Mouse (Mus musculus): ENCODE data around the gene F10. TPM values are rescaled to one million over a fixed set of nuclear protein-coding genes. Genes with fewer than 3 reads are reported as not detected.
A peak's percentile ranks its signal among the peaks of the same experiment; 100 is the strongest.
"Not testable (repeated sequence)": the region's sequence is repeated elsewhere in the genome, so short reads cannot be mapped to it uniquely, and the experiment has no call there.

F10 gene
- polyA plus RNA-seq, 1 experiment from 2014 or later, result 62.6 TPM

GRCm38 (mm10) chr8:13063112-13063511, 26.0 kb downstream of the F10 start:
- Histone ChIP-seq H3K9me3 (replicated peaks) (no peaks in the 10 kb centered on the region), H3K4me1 (0 out of 2 replicates have a peak, but pooled peaks cover 10% of the 10 kb centered on the region), H3K36me3 (no peaks in the 10 kb centered on the region), H3K9ac (no peak overlapping the region), H3K4me3 (no peak overlapping the region), H3K4me2 (no peak overlapping the region), H3K27ac (no peak overlapping the region), H3K27me3 (replicated peaks) (0 out of 2 replicates have a peak, but pooled peaks cover 3% of the 10 kb centered on the region)
- no peak for ATAC-seq
- 66% methylated on average over 16 of the region's 16 CpGs for WGBS (ENCODE audit: insufficient replicate concordance)

- ATAC-seq, result no peak
- H3K4me1 ChIP-seq, result no peaks in the 10 kb centered on the region
- peaks cover 54% of the 10 kb centered on the region for H3K36me3 ChIP-seq
- H3K9ac ChIP-seq, result no peak overlapping the region
- no peak overlapping the region for H3K27ac ChIP-seq
- H3K4me2 ChIP-seq, result no peak overlapping the region
- H3K9me3 ChIP-seq (replicated peaks), result no peaks in the 10 kb centered on the region
- no peak overlapping the region for H3K4me3 ChIP-seq
- no peaks in the 10 kb centered on the region for H3K27me3 ChIP-seq (replicated peaks)
- WGBS (ENCODE audit: insufficient replicate concordance), result 86% methylated on average over 11 of the region's 11 CpGs
These were observed 36.1 kb downstream of the F10 start for GRCm38 (mm10) chr8:13073255-13073654.

DNA sequence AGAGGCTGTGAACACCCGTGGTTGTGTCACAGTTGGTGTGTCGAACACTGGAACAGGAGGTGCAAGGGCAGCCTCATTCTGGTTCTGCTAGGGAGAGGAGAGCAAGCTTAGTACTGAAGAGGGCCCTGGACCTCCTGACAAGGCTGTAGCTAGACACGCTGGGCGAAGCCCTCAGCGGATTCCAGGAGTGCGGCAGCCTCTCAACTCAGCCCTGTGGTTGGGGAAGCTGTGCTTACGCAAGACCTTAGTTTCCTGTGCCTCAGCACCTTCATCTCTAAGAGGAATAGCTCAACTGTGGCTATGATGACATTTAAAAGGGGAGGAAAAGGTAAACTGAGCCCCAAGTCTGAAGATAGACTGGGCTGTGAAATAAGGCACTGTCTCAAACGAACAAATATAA, 37.9 kb downstream of the F10 start:
- WGBS (ENCODE audit: insufficient replicate concordance), result 72% methylated on average over 8 of the region's 8 CpGs
- no peak for ATAC-seq
- H3K36me3 ChIP-seq, result peaks cover 72% of the 10 kb centered on the region
- H3K4me1 ChIP-seq, result no peaks in the 10 kb centered on the region
- no peaks in the 10 kb centered on the region for H3K27me3 ChIP-seq (replicated peaks)
- no peak overlapping the region for H3K4me3 ChIP-seq
- no peak overlapping the region for H3K27ac ChIP-seq
- H3K4me2 ChIP-seq, result no peak overlapping the region
- H3K9me3 ChIP-seq (replicated peaks), result no peaks in the 10 kb centered on the region
- H3K9ac ChIP-seq, result no peak overlapping the region

DNA sequence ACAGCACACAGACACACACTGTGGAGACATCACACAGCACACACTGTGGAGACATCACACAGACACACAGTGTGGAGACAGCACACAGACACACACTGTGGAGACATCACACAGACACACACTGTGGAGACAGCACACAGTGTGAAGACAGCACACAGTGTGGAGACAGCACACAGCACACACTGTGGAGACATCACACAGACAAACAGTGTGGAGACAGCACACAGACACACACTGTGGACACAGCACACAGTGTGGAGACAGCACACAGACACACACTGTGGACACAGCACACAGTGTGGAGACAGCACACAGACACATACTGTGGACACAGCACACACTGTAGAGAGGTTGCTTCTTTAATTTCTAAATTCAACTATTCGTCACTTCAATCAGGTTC, 38.5 kb downstream of the F10 start:
- ATAC-seq, result 0 out of 2 replicates have a peak, but pooled peaks have one; percentile 22

GRCm38 (mm10) chr8:13077542-13077941, 40.4 kb downstream of the F10 start:
- Histone ChIP-seq H3K36me3 (peaks cover 95% of the 10 kb centered on the region), H3K9me3 (replicated peaks) (no peaks in the 10 kb centered on the region), H3K4me2 (no peak overlapping the region), H3K27me3 (replicated peaks) (no peaks in the 10 kb centered on the region), H3K27ac (no peak overlapping the region), H3K4me3 (no peak overlapping the region), H3K4me1 (no peaks in the 10 kb centered on the region), H3K9ac (no peak overlapping the region)
- ATAC-seq, result no peak
- WGBS (ENCODE audit: insufficient replicate concordance), result 84% methylated on average over 7 of the region's 7 CpGs

More for the DNA sequence above, 38.5 kb downstream of the F10 start:
- not testable (repeated sequence) for H3K27me3 ChIP-seq (replicated peaks); H3K4me1 ChIP-seq; H3K27ac ChIP-seq; H3K9me3 ChIP-seq (replicated peaks); H3K4me3 ChIP-seq; H3K9ac ChIP-seq; H3K4me2 ChIP-seq
- WGBS (ENCODE audit: insufficient replicate concordance), result 93% methylated on average over 1 of the region's 1 CpGs
- H3K36me3 ChIP-seq, result peaks cover 77% of the 10 kb centered on the region

DNA sequence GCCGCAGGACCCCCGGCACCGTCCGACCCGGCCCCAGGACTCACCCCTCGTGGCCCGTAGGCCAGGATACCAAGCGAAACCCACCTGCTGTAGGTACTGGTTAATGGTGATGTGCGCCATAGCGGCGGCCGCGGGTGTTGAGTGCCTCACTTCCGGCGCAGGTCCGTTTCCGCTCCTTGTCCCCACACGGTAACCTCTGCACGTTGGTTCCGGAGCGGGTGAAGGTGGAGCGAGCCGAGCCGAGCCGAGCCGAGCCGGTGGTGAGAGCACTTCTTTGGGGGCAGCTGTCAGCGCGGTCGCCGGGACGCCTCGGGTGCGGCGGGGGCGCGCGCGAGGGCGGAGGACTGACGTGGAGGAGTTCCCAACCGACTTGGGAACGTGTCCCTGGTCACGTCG, 67.6 kb downstream of the F10 start:
- Histone ChIP-seq H3K9ac (peak overlapping the region; percentile 100), H3K4me1 (peaks cover 50% of the 10 kb centered on the region), H3K27me3 (replicated peaks) (no peaks in the 10 kb centered on the region), H3K36me3 (peaks cover 26% of the 10 kb centered on the region), H3K4me2 (peak overlapping the region; percentile 77), H3K9me3 (replicated peaks) (no peaks in the 10 kb centered on the region), H3K27ac (peak overlapping the region; percentile 97), H3K4me3 (peak overlapping the region; percentile 98)
- ATAC-seq, result peak; percentile 57
- 1% methylated on average over 45 of the region's 45 CpGs for WGBS (ENCODE audit: insufficient replicate concordance)

DNA sequence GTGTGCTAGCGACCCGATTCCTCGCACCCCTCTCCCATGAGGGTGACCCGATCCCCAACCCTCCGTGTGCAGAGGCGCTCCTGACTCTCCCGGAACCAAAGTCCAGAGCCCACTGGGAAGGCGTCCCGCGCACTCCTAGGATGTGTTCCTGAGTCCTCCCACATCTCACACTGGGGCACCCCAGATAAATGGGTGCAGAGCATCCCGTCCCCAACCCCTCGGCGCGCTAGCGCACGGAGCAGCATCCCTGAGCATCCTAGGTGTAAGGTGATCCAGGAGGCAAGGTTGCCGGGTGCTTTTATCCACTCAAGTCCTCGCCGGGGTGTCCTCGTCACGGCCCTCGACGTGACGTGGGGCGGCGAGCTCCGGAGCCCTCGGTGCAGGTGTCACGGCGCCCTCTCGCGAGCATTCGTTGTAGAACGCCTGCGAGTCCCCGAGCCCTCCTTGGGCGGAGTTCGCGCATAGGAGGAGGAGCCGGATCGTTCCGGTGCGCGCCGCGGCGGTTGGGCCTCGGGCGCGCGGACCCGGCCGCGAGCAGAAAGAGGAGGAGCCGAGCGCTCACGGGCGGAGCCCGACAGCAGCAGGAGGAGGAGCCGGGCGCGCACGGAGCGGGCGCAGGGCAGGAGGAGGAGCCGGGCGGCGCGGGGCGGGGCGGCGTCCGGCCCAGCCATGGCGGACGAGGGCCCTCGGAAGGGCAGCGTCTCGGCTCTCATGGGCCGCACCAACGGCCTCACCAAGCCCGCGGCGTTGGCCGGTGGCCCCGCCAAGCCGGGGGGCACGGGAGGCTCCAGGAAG, 68.2 kb downstream of the F10 start, which contains the start of the genes Pcid2 and Cul4a:
Pcid2 (minus strand) TSS at position 373 of the 795 bp plus-strand sequence.
Cul4a (plus strand) TSS at position 535 of the 795 bp plus-strand sequence.
- no peaks in the 10 kb centered on the region for H3K9me3 ChIP-seq (replicated peaks)
- H3K4me1 ChIP-seq, result peaks cover 56% of the 10 kb centered on the region
- H3K27me3 ChIP-seq (replicated peaks), result no peaks in the 10 kb centered on the region
- H3K4me2 ChIP-seq, result peak within 1 kb of the TSS; percentile 77
- H3K4me3 ChIP-seq, result peak within 1 kb of the TSS; percentile 98
- ATAC-seq, result peak; percentile 87
- peak within 1 kb of the TSS; percentile 100 for H3K9ac ChIP-seq
- peak within 1 kb of the TSS; percentile 97 for H3K27ac ChIP-seq
- H3K36me3 ChIP-seq, result peaks cover 20% of the 10 kb centered on the region
- 0% methylated on average over 68 of the region's 87 CpGs for WGBS (ENCODE audit: insufficient replicate concordance)

DNA sequence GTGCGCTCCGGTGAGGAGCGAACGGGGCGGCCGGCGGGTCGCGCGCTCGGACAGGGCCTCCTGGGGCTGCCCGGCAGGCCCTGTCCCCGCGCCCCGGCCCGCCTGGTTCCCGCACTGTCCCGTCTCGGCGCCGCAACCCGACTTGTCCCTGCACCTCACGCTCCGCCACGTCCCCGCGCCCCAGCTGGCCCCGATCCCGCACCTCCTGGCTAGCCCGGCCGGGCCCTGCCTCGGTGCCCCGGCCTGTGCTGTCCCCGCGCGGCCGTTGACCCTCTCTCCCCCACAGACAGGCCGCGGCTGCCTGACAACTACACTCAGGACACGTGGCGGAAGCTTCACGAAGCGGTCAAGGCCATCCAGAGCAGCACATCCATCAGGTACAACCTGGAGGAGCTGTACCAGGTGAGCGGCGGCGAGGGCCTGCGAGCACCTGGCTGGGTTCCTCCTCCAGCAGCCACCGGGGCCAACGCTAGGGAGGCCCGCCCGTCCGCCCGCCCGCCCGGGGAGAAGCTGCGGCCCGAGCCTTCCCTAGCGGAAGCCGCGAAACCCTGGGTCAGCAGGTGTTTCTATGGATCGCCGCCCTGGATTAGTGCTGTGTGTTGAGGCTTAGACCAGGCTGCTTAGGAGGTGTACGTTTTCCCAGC, 68.9 kb downstream of the F10 start:
- peak overlapping the region; percentile 98 for H3K4me3 ChIP-seq
- under 1% methylated on average over 47 of the region's 63 CpGs for WGBS (ENCODE audit: insufficient replicate concordance)
- H3K4me2 ChIP-seq, result peak overlapping the region; percentile 77
- H3K27me3 ChIP-seq (replicated peaks), result no peaks in the 10 kb centered on the region
- H3K9ac ChIP-seq, result peak overlapping the region; percentile 100
- H3K36me3 ChIP-seq, result peaks cover 19% of the 10 kb centered on the region
- H3K9me3 ChIP-seq (replicated peaks), result no peaks in the 10 kb centered on the region
- H3K4me1 ChIP-seq, result peaks cover 63% of the 10 kb centered on the region
- ATAC-seq, result peak; percentile 48
- peak overlapping the region; percentile 97 for H3K27ac ChIP-seq

Other genes with a start within 250 kb of the F10 start
- gene Mcf2l, start 163.5 kb upstream of the F10 start, polyA plus RNA-seq (2016; fragmentation: Nextera tagmentation; extraction: Ambion mirVana), result 1.9 and 2.1 TPM in 2 replicates
- 4.4 and 5.2 TPM in 2 replicates for gene F7, start 11.3 kb upstream of the F10 start, polyA plus RNA-seq (2016; fragmentation: Nextera tagmentation; extraction: Ambion mirVana)
- 14.6 and 15.1 TPM in 2 replicates for gene Proz, start 23.6 kb downstream of the F10 start, polyA plus RNA-seq (2016; fragmentation: Nextera tagmentation; extraction: Ambion mirVana)
- 25.6 and 28.1 TPM in 2 replicates for gene Pcid2, start 68.2 kb downstream of the F10 start, polyA plus RNA-seq (2016; fragmentation: Nextera tagmentation; extraction: Ambion mirVana)
- gene Cul4a, start 68.3 kb downstream of the F10 start, polyA plus RNA-seq (2016; fragmentation: Nextera tagmentation; extraction: Ambion mirVana), result 97.6 and 98.2 TPM in 2 replicates
- gene Lamp1, start 121.9 kb downstream of the F10 start, polyA plus RNA-seq (2016; fragmentation: Nextera tagmentation; extraction: Ambion mirVana), result 199 and 203 TPM in 2 replicates
- gene Grtp1, start 163.3 kb downstream of the F10 start, polyA plus RNA-seq (2016; fragmentation: Nextera tagmentation; extraction: Ambion mirVana), result 13.8 and 14.0 TPM in 2 replicates
- gene Adprhl1, start 216.9 kb downstream of the F10 start, polyA plus RNA-seq (2016; fragmentation: Nextera tagmentation; extraction: Ambion mirVana), result not detected in 2 replicates

All from liver, embryonic 12.5 days (tissue).